Mouse (Mus musculus): Measurements from ENCODE around the gene Med14. TPM values are rescaled to one million over a fixed set of nuclear protein-coding genes. Genes with fewer than 3 reads are reported as not detected.

The Med14 gene
- total and polyA plus RNA-seq, 3 experiments: 10.3 to 18.3 (median 15.0) TPM

Other genes with a start within 250 kb of the Med14 start
- gene Atp6ap2, start 174.3 kb downstream of the Med14 start, total RNA-seq (2012; rRNA removed): 46.9 and 50.4 TPM in 2 replicates
- gene Atp6ap2, start 174.3 kb downstream of the Med14 start, total RNA-seq (2014; rRNA removed): 108 and 113 TPM in 2 replicates
- 66.9 and 71.2 TPM in 2 replicates for gene Atp6ap2, start 174.3 kb downstream of the Med14 start, polyA plus RNA-seq (2012; ENCODE audit: insufficient read length, low read depth)
- gene 1810030O07Rik, start 88.4 kb downstream of the Med14 start, total RNA-seq (2012; rRNA removed): 25.5 and 26.2 TPM in 2 replicates
- gene 1810030O07Rik, start 88.4 kb downstream of the Med14 start, total RNA-seq (2014; rRNA removed): 40.6 and 43.5 TPM in 2 replicates
- 22.4 and 26.0 TPM in 2 replicates for gene 1810030O07Rik, start 88.4 kb downstream of the Med14 start, polyA plus RNA-seq (2012; ENCODE audit: insufficient read length, low read depth)